Mouse (Mus musculus) bone marrow, adult 2 months (tissue): ENCODE measurements at regions not wholly inside any gene's neighbourhood (a gene's known extent, or its start where the extent isn't known, plus 50 kb on each side); places are given as distances from the start of the nearest gene placed in this dataset.

Source experiments
- H3K27ac ChIP-seq: fragments of 200-500 bp; 2 replicates; pipeline ENCODE4 v1.5.1; 2012; ENCODE audit warnings: low read depth, mild to moderate bottlenecking, control low read depth, inconsistent platforms, low read length; ENCODE audit not compliant: control insufficient read depth, poor library complexity, insufficient read depth
- H3K4me1 ChIP-seq: fragments of 200-500 bp; 2 replicates; pipeline ENCODE4 v1.6.1; 2011; ENCODE audit warnings: low read length; ENCODE audit not compliant: control insufficient read depth, insufficient read depth
- H3K4me3 ChIP-seq: fragments of 200-500 bp; replicated peaks from 2 replicates; pipeline ENCODE3; 2011; ENCODE audit warnings: mild to moderate bottlenecking, low read depth, low read length, control low read depth; ENCODE audit not compliant: control insufficient read depth
- CTCF ChIP-seq: fragments of 200-500 bp; IDR thresholded peaks from 2 replicates; pipeline ENCODE4 v1.5.1; 2011; ENCODE audit warnings: low read length, control low read depth; ENCODE audit not compliant: control insufficient read depth, insufficient read depth
- POLR2A ChIP-seq: fragments of 200-500 bp; IDR thresholded peaks from 2 replicates; pipeline ENCODE4 v1.6.1; 2011; ENCODE audit warnings: low read depth, mild to moderate bottlenecking, control low read depth, low read length, borderline replicate concordance; ENCODE audit not compliant: control insufficient read depth
- WGBS: fragments of 180-500 bp; shearing (Covaris S2); methylation state at CpG from one replicate; pipeline ENCODE4 v1.1.7; 2018; 5-methylcytosine and 5-hydroxymethylcytosine counted together

- TF ChIP-seq POLR2A, result no peak
- no peak for TF ChIP-seq CTCF
- no peaks in the 10 kb centered on the region for H3K4me1 ChIP-seq
- WGBS, result 74% methylated on average over 6 of the region's 6 CpGs
- H3K27ac ChIP-seq, result no peak overlapping the region
- no peak overlapping the region for H3K4me3 ChIP-seq
Measured at GRCm38 (mm10) chr10:119146342-119146741, 93.5 kb downstream of the Cand1 start.

GRCm38 (mm10) chr10:119142866-119143265, 97.0 kb downstream of the Cand1 start:
- TF ChIP-seq CTCF (no peak), POLR2A (no peak)
- Histone ChIP-seq H3K4me3 (no peak overlapping the region), H3K27ac (no peak overlapping the region), H3K4me1 (no peaks in the 10 kb centered on the region)
- 85% methylated on average over 6 of the region's 6 CpGs for WGBS

- TF ChIP-seq POLR2A (no peak), CTCF (no peak)
- Histone ChIP-seq H3K27ac (no peak overlapping the region), H3K4me1 (no peaks in the 10 kb centered on the region), H3K4me3 (no peak overlapping the region)
- WGBS, result 25% methylated on average over 5 of the region's 5 CpGs
Measured at GRCm38 (mm10) chr10:119142307-119142706, 97.5 kb downstream of the Cand1 start.

- 78% methylated on average over 6 of the region's 6 CpGs for WGBS
- no peaks in the 10 kb centered on the region for H3K4me1 ChIP-seq
- H3K4me3 ChIP-seq, result no peak overlapping the region
- no peak overlapping the region for H3K27ac ChIP-seq
- TF ChIP-seq CTCF (no peak), POLR2A (no peak)
Measured at GRCm38 (mm10) chr10:119138237-119138636, 101.6 kb downstream of the Cand1 start.

GRCm38 (mm10) chr10:119135489-119135924, 104.3 kb downstream of the Cand1 start:
- Histone ChIP-seq H3K27ac (no peak overlapping the region), H3K4me3 (no peak overlapping the region), H3K4me1 (no peaks in the 10 kb centered on the region)
- TF ChIP-seq CTCF, result no peak
- TF ChIP-seq POLR2A, result no peak
- 68% methylated on average over 11 of the region's 11 CpGs for WGBS

GRCm38 (mm10) chr10:119134797-119135488, 104.9 kb downstream of the Cand1 start:
- no peak for TF ChIP-seq POLR2A
- Histone ChIP-seq H3K4me3 (no peak overlapping the region), H3K27ac (no peak overlapping the region), H3K4me1 (no peaks in the 10 kb centered on the region)
- WGBS, result 79% methylated on average over 10 of the region's 10 CpGs

- WGBS, result 84% methylated on average over 16 of the region's 16 CpGs
- no peak overlapping the region for H3K4me3 ChIP-seq
Measured at GRCm38 (mm10) chr10:119131977-119132376, 107.9 kb downstream of the Cand1 start.

GRCm38 (mm10) chr10:119130676-119131075, 109.2 kb downstream of the Cand1 start:
- WGBS, result 95% methylated on average over 6 of the region's 6 CpGs
- Histone ChIP-seq H3K4me3 (no peak overlapping the region), H3K4me1 (no peaks in the 10 kb centered on the region), H3K27ac (no peak overlapping the region)
- no peak for TF ChIP-seq CTCF
- no peak for TF ChIP-seq POLR2A

More at GRCm38 (mm10) chr10:119131977-119132376, 107.9 kb downstream of the Cand1 start:
- no peaks in the 10 kb centered on the region for H3K4me1 ChIP-seq
- no peak overlapping the region for H3K27ac ChIP-seq
- TF ChIP-seq POLR2A, result no peak
- no peak for TF ChIP-seq CTCF

- Histone ChIP-seq H3K27ac (no peak overlapping the region), H3K4me3 (no peak overlapping the region), H3K4me1 (no peaks in the 10 kb centered on the region)
- WGBS, result 71% methylated on average over 3 of the region's 3 CpGs
- TF ChIP-seq CTCF, result no peak
- TF ChIP-seq POLR2A, result no peak
Measured at GRCm38 (mm10) chr10:119128035-119128434, 111.8 kb downstream of the Cand1 start.
